Mouse (Mus musculus): Measurements from ENCODE around the gene Klf2.

The Klf2 gene

DNA sequence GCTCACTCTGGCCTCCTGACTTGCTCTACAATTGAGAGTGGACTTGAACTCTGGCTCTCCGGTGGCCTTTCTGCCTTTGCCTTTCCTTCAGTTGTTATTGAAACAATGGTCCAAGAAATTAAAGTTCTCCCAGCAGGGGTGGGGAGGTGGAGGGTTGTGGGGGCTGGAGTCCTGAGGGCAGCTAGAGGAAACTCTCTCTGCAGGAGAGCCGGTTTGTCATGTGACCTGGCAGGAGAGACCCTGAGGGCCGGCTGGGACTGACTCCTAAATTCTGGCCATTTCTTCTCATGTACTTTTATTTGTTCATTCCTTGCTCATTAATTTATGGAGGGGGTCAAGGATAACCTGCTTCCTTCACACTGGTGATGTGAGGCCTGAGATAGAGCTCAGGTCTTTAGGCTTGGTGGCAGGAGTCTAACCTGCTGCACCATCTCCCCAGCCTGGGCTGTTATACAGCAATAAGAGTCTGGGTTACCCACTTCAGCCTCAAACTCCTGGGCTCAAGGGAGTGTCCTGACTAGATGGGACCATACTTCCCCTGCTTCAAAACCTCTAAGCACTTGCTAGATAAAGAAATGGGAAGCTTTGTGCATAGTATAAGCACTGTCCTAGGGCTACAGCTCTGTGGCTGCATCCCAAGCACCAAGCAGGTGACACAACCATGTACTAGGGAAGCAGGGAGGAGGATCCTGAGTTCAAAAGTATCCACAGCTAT is 14.8 kb downstream of the Klf2 start:
- no peak for DNase-seq (ENCODE audit: low spot score)

DNA sequence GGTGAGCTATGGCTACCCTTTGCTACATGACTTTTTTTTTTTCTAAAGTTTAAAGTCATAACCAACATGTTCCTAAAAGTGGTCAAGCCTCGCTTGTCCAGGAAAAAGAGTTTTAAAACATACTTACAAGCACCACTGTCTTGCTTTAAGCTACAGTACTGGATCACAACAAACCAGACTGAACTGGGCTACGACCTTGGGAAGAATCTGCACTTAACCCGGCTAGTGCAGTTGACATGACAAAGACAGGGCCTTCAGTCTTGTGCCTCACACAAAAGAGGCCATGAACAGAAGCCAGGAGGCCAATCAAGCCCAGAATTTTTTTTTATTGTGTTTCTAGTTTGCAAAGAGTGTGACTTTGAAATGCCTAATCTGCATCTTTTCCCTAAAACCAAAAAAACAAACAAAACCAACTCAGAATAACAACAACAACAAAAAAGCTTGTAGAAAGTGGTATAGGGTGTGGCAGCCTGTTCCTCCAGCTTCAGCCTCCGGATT is 15.4 kb downstream of the Klf2 start:
- no peak for DNase-seq (ENCODE audit: low spot score)

DNA sequence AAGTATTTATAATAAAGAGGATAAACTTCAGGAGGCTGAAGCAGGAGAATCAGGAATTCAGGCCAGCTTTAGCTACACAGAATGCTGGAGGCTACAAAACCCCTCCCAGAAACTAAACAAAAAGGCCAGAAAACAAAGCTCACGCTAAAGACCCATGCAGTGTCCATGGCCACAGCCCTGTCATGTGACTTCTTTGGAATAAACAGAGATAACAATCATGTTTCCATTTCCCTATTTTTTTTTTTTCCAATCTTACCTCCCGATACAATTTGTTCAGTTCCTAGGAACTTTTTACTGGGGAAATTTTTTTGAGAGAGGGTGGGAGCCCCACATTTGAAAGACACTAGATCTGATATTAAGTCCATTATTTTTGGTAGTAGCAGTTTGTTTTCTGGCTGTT is 17.4 kb downstream of the Klf2 start:
- DNase-seq (ENCODE audit: low spot score) = no peak

DNA sequence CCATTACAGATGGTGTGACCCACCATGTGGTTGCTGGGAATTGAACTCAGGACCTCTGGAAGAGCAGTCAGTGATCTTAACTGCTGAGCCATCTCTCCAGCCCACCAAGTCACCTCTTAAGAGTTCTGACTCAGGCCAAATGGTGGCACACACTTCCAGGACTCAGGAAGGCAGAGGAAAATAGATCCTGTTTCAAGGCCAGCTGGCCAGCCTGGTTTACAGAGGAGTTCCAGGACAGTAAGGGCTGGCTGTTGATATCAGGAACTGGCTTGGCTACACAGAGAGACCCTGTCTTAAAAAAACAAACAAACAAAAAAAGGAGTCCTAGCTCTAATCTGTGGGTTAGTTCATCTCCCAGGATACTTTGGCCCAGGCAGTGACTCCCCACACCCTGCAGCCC is 18.2 kb downstream of the Klf2 start:
- no peak for DNase-seq (ENCODE audit: low spot score)

DNA sequence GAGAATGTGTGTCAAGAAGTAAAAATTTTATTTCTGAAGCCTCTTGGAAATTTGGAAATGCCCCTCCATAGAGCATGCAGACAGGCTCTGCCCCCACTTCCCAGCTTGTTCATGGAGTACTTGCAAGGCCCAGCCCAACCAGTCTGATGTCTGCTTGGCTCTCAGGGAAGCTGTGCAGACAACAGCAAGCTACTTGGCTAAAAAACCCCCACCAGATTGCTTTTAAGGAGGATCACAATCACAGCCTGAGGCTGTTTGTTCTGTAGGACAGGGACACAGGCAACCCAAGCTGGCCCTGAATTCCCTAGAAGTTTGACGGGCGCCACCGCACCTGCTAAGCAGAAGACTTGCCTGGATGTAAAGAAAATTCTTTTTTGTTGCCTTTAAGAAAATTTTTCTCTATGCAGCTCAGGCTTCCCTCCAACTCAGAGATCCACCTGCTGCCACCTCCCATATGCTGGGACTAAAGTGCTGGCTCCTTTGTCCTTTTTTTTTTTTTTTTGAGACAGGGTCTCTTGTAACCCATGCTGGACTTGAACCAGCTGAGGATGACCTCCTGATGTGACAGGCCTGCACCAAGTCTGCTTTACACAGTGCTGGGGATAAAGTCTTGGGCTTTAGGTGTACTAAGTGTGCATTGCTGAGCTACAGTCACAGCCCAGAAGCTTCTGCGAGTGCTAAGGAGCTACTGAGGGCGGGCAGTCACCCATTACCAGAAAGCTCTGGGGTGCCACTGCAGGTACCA is 23.9 kb downstream of the Klf2 start:
- DNase-seq (ENCODE audit: low spot score) = no peak

DNA sequence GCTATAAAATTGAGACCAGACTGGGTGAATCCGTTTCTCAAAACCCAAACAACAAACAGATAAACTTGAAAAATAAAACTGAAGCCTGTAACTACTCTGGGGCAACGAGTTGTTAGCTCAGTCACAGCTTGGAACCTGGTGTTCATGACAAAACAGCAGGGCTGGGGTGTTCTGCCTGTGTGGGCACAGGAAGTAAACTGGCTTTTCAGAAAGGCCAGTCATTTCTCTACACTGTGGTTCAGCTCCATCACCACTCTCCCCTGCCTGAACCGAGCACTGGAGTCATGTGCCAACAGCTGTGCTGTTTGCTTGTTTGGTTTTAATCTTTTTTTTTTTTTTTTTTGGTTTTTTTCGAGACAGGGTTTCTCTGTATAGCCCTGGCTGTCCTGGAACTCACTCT is 24.9 kb downstream of the Klf2 start:
- DNase-seq (ENCODE audit: low spot score) = no peak

DNA sequence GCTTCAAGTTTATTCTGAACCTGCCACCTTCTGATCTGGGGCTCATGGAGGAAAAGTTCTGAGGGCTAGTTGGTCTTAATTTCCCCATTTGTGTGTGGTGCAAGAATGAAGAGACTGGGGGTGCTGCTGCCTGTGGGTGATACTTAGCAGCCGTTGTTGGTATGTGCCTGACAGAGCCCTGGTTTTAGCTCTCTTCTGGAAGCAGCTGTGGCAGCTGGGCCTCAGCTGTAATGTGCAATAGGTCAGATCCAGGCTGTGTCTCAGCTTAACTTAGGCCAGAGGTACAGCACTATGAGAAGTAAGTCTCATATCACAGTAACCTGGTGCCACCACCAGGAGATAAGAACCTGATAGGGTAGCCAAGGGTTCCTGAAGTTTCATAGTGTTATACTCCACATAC is 28.7 kb downstream of the Klf2 start:
- DNase-seq (ENCODE audit: low spot score) = no peak

DNA sequence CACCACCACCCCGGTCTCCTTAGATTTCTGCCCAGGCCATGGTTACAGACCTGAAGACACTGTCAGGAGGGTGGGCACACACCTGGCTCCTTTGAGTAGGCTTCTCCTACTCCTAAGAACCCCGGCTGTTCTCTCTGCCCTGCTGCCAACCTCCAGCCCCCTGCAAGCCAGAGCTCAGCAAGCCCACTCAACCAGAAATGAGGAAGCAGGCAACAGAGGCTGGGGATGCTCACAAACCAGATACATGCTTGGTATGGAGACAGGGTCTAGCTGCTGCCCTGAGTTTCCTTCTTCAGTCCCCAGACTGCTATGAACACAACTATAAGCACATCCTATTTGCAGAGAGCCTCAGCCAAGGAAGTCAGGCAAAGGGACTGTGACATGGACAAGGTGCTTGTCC is 29.3 kb downstream of the Klf2 start:
- no peak for DNase-seq (ENCODE audit: low spot score)

DNA sequence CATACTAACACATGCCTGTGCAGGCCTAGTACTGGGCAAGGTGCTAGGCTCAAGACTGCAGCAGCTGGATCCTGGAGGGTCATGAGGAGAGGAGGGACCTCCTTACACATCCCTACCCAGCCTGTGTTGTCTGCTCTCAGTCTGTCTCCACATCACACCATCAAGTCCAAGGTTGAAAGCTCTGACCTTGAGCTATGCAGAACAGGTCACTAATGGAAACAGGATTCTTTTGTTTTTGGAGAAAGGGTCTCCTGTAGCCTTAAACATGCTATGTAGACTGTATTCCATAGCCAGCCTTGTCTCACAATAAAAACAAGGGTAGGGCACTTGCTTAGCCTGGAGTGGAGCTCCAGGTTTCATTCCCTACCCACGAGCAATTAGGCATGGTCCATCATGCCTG is 30.1 kb downstream of the Klf2 start:
- DNase-seq (ENCODE audit: low spot score) = no peak

DNA sequence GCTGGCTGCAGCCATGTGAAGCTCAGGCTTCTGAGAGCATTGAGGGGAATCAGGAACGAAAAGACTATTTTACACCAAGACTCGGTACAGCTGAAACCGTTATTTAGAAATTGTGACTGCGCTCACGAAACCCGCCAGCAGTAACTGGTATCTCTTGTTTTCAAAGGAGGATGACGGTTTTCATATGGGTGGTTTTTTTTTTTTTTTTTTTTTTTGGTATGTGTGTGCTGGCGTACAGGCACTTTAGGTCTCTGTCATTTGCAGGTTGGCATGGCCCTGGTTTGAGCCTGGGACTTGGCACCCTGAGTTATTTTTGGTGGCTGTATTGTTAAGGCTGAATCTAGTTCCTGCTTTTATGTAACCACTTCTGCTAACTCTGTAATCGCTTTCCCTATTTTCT is 31.0 kb downstream of the Klf2 start:
- DNase-seq (ENCODE audit: low spot score) = no peak

DNA sequence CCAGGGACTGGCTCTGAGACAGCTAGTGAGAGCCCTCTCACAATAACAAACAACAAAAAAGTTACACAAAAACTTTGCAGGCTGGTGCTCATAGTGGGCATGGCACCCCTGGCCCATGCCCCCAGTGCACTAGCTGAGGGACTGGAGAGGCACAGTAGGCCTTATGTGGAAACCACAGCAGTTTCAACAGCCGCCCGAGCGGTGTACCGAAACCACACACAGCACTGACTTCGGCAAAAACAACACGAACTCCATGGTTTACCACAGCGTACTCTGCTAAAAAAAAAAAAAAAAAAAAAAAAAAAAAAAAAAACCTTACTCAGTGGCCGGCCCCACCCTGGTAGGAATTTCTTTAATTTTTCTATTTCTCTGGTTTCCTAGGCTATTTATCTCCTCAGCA is 31.9 kb downstream of the Klf2 start:
- no peak for DNase-seq (ENCODE audit: low spot score)

DNA sequence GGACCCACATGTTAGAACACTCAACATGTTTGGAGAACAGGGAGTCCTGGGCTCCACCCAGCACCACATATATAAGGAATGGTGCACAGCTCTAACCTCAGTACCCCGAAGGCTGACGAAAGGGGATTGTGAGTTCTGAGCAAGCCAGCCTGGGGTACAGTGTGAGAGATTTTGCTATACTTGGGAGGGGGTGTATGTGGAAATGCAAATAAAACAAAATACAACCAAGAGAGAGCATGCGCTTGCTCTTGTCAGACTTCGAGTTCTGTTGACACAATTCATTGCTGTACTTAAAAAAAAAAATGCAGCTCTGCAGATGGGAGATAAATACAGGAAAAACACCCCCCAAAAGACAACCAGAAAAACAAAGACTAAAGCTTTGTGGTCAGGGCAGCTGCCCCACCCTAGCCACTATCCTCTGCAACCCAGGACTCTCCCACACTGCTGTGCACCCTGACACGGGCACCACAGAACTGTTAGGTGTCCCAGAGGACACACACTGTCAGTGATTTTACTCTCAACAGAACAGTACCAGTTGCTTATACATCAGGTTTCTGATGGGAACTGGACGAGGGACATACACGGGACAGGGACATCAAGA is 32.7 kb downstream of the Klf2 start:
- no peak for DNase-seq (ENCODE audit: low spot score)

DNA sequence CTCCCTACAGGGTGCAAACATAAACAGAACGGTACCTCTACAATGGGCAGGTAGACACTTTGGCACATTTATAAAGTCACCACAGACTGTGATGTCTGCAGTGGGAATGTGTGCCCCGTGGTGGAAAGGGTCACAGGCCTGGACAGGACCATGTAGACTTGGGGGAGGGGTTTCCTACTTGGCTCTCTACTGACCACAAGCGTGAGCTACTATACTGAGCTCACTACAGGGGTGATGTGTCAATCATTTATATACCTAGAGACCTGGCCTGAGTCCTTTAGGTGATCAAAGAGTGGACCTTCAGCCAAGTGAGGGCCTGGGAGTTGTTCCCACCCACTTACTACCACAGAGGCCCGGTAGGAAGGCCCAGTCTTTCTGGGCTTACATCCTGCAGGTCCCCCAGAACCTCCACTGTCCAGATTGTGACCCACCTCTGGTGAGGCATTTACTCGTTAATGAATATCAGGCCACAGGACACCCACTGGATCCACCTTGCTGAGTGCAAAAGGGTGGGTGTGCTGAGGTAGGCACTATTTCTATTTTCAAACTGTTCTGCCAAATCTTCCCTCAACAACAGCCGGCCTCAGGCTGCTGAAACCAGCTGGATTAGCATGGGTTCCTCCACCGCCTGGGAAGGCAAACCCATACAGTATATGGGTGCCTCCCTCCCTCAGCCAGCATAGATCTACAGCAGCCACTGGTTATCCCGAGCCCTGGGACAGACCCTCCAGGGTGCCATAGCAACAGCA is 34.3 kb downstream of the Klf2 start:
- DNase-seq (ENCODE audit: low spot score) = no peak

DNA sequence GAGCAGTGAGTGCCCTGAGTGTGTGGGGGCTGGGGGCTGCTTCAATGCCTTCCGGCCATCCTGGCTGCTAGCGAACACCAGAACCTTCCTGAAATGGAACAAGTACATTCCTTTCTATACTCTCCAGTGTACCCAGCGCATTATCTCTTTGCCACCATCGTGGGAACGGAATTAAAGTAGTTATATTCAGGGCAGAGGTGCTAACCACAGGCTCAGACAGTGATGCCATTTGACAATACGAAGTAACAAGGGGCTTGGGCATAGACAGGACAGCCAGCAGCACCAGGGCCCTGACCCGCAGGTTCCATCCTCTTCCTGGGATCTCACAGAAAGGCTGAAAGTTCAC is 34.8 kb downstream of the Klf2 start:
- no peak for DNase-seq (ENCODE audit: low spot score)

DNA sequence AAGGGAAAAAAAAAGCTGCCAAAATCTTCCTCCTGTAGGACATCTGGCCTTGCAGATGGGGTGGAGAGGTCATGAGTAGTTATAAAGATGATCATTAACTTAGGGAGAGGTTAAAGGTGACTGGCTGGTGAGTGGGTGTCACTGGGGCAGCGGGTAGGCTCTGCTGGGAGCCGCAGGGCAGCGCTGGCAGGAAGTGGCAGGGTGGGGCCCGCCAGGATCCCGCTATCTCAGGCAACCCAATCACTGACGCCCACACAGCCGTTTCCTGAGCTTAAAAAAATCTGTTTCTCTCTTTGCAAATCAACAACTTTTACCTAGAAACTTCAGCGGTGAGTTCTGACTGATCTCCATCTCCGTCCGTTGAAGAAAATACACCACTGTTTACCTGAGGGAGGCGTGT is 35.4 kb downstream of the Klf2 start:
- DNase-seq (ENCODE audit: low spot score) = no peak

DNA sequence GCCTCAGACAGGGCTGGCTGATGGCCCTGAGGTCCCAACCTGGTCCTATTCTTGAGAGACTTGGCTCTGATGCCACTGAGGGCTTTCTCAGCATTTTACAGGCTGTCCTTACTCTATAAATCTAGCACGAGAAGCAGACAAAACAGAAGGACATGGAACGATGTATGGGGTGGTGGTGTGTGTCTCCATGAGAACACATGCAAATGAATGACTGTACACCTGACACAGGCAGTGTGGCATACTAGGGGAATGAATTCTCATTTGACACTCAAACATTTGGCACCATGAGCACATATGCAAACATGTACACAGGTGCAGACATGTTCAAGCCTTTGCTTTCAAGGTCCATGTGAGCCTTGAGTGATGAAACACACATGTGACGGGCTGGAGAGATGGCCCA is 37.8 kb downstream of the Klf2 start:
- DNase-seq (ENCODE audit: low spot score) = no peak

DNA sequence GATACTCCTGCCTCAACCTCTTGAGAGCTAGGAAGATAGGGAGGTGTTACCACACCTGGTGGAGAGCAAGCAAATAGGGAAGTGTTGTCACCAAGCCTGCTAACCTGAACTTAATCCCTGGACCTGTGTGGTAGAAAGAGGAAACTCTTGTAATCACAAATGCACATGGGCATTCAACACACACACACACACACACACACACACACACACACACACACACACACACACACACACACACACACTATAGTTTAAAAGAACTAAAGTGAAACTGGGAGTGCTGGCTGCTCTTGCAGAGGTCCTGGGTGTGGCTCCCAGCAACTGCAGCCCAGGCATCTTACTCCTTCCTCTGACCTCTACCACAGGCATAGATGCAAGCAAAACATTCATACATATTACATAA is 41.3 kb downstream of the Klf2 start:
- no peak for DNase-seq (ENCODE audit: low spot score)

DNA sequence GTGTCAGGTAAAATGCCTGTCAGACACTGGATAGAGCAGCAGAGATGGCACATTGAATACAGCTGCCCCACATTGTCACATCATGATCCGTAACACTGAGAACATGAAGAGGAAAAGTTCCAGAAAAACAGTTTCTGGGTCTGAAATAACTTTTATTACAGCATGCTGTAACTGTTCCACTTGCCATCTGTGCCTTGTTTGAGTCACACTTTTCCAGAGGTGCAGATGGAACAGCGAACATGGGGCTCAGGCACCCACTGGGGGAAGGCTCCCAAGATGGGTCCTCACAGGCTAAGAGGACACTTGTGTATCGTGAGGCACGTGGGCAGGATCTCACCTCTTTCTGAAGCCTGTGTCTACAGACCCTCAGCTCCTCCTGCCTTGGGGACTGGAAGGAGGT is 43.9 kb downstream of the Klf2 start:
- no peak for DNase-seq (ENCODE audit: low spot score)

DNA sequence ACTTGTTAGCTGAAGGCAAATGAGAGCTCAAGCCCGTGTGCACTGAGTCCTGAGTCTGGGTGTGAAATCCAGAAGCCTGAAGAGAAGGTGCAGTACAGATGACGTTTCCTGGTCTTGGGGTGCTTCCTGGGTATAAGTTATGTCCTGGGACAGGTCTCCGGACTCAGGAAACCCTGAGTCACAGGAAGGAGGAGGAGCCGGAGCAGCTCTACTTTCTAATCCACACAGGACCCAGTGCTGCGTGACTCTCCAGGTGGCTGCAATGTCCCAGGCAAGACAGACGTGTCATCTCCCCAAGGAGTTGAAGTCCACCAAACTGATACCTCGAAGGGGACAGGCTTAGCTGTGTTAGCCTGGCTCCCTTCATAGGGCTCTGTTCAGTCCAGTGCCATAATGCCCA is 44.6 kb downstream of the Klf2 start:
- DNase-seq (ENCODE audit: low spot score) = no peak

DNA sequence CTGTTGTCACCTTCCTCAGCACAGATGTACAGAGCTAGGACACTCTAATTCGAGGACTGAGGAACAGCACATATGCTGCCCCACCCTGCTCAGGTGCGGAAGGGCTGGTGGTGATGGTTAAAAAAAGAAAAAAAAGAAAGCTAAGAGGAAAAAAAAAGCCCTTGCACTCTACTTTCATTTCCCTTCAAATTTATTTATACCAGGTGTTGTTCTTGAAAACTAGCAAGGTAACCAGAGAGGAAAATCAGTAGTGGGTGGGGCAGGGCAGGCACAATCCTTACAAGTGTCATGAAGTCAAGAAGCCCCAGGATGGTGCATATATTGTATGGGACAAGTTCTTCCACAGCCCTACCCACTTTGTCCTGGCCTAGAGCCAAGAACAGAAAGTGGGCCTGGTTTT is 46.2 kb downstream of the Klf2 start:
- DNase-seq (ENCODE audit: low spot score) = no peak

DNA sequence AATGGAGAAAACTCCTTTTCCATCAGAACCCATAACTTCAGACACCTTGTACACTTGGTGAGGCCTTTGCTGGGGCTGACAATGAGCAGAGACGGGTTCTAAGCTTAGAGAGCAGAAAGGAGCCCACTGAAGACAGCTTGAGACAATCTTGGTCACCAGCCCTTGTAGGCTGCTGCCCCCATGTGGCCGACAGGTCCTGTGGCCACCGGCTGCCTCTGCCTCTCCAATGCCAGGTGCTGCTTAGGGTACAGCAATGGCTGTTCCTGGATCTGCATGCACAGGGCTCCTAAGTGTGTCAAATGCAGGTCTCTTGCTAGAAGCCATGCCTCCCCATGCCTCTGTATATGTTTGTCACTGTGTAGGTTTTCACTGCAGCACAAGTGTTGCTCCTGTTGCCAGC is 47.0 kb downstream of the Klf2 start:
- peak; percentile 78 for DNase-seq (ENCODE audit: low spot score)

DNA sequence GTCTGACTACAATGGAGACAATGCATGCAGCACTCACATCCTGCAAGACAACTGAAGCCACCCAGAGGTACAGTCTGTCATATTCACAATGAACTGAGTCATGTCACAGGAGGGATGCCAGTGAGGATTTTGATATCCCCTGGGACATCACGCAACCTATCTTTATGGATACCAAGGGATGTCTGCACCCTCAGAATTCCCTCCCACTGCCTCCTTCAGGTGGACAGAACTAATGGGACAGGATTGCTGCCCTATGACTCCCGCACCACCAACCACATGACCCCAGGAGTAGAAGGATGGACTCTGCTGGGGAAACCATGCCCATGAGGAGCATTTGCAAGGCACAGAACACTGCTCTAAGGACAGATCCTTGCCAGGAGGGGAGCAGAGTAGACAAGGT is 47.6 kb downstream of the Klf2 start:
- no peak for DNase-seq (ENCODE audit: low spot score)
